Mouse (Mus musculus) right cerebral cortex, postnatal 10 days (tissue): Measurements from ENCODE around the gene Dus3l.

Experiments used
- DNase-seq, 2 experiments: peaks; one replicate each; pipeline ENCODE4 v3.0.0; 2021; ENCODE audit warnings: low spot score in 2 of 2

Gene Dus3l

DNA sequence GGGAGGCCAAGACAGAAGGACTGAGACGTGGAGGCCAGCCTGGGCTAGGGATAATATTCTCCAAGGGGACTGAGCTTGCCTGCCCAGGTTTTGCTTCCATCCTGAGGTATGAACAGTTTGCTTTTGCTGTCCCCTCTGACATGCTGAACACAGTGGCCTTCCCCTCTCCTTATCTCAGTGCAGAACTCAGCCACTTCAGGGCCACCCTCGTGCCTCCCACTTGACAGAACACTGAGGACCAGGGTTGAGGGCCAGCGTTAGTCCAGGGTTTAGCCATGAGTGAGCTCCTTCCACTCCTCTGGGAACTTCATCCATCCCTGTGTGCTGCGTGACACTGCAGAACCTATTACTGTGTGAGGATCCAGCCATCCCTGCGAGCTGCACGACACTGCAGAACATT lies 24.7 kb downstream of the Dus3l start:
- no peak for DNase-seq

DNA sequence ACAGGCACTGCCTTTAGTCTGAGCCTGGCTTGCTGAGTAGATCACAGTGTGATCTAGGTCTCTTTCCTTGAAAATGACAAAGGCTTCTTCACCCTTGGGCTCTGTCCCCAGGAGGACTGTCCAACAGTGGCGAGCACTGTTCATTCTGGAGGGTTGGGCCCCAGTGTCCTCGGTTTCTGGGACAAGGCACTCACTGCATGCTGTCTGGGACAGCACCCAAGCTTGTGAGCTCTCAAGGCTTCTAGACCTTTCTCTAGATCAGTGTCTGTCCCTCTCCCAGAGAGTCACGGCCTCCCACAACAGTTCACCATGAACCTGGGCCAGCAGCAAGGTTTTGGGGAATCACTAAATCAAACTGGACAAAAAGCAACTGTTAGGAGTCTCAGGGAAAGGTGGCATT lies 28.0 kb downstream of the Dus3l start:
- no peak for DNase-seq

DNA sequence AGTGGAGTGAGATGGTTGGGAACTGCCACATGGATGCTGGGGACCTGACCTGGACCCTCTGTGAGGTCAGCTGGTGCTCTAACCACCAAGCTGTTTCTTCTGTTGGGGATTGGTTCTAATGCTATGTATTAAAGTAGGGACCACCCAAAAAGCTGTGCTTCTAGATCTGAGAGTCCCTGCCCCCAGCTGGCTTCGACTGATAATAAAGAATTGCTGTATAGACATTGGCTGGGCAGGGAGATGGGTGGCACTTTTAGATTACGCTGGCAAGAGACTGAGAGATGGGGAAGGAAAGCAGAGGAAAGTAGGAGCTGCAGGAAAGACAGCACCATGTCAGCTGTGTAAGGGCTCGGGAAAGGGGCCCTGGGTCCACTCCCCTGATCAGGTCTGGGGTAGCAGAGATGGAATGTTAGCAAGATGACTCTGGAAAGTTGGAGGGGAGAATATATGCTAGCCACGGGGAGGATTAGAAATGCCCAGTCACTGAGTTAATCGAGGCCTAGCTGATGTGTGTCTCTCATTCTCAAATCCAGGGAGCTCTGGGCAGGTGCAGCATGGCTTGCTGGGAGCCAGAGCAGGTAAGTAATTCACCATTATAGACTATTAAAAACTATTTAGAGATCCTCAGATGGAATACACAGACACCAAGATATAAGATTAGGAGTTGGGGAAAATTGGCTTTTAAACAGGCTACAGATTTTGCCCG lies 29.2 kb downstream of the Dus3l start:
- DNase-seq, result no peak

DNA sequence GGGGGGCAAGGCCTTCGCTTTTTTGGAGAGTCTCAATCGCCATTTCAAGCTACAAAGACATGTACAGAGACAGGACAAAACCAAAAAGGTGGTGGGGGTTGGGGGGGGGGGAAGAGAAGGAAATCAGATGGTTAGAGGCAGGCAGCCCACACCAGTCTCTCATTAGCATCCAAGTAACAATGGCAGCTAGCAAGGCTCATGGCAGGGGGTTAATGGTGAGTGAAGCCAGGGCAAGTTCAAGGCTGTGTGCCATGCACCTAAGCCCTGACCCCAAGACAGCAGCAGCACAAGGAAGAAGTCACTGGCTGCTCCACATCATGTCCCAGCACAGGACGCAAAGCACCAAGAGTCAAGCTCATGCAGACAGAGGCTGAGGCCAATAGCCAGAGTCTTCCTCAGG lies 34.7 kb downstream of the Dus3l start:
- DNase-seq, result no peak

DNA sequence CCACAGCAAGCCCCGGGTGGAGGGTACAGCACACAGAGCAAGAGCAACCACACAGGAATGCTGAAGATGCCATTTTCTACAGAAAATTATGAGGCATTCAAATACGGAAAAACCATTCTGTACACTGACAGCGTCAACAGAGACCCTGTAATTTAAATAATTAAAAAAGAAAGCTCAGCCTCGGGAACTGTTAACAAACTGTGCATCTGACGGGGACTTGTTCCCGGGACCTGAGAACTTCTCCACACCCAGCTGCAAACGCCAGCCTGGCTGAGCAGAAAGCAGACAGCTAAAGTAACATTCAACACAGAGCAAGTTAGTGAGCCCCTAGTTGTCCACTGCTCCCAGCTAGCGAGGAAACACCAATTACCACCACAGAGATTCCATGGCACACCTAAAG lies 37.5 kb downstream of the Dus3l start:
- no peak for DNase-seq

DNA sequence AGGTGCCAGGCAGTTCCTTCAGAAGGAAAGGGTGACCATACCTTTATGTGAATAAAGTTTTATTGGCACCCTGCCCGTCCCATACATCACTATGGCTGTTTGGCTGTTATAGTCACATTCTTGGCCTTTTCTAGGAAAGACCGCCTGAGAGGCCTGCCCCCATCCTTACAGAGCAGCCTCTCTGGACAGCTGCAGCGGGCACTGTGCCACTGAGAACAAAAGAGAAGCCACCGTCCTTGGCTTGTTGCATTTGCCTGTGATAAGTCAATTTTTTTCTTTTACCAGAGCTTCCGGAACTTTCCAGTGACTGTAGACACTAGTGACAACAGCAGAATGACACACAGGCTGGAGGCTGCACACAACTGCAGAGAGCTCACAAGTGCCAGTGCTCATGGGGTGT lies 40.4 kb downstream of the Dus3l start:
- DNase-seq, result no peak

DNA sequence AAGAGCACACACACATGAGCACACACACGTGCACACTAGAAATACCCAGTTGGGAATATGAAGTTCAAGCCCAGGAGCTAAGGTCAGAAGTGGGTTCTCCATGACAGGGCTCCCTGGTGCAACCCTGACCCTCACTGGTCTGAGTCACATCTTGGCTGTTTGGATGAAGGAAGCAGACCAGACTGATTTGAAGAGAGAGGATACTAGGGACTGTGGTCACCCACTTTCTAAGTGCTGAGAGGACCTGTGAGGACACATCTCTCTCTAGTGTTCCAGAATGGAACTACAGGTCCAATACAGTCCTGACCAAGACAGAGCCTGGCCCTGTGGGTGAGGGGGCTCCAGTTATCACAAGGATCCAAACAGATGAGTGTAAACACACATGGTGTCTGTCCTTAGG lies 41.2 kb downstream of the Dus3l start:
- no peak for DNase-seq

DNA sequence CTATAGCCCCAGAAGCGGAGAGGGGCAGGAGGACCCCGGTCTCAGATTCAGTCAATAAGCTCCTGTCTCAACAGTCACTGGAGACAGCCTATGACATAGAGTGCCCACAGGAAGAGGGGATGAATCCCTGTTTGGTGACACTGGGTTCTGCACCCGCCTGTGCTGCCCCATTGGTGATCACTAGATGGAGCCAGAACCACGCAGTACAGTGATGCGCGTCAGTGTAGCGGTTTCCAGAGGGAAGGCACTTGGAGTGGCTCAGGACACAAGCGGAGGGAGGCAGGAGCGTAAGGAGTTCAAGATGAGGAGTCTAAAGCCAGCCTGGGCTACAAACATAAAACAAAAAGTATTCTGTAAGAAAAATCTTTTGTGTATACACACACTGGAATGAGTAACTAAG lies 44.0 kb downstream of the Dus3l start:
- DNase-seq, result peak; percentile 87 to 90

DNA sequence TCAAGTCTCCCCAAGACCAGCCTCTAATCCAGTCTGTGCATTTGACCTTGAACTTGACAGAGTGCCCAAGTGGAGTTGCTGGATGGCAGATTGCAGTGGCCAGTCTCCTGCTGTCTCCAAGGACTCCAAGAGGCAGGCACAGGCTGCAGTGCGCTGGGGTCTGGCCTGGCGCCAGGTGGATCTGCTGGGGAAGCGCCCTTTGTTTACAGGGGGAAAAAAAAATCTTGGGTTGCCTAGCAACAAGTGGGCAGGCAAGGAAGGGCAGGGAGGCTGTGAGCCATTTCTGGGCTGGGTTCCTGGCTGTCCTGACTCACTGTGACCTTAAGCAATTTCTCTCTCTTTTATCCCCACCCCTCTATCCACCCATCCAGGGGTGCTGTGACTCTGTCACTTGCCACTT lies 45.7 kb downstream of the Dus3l start:
- peak; percentile 91 for DNase-seq

DNA sequence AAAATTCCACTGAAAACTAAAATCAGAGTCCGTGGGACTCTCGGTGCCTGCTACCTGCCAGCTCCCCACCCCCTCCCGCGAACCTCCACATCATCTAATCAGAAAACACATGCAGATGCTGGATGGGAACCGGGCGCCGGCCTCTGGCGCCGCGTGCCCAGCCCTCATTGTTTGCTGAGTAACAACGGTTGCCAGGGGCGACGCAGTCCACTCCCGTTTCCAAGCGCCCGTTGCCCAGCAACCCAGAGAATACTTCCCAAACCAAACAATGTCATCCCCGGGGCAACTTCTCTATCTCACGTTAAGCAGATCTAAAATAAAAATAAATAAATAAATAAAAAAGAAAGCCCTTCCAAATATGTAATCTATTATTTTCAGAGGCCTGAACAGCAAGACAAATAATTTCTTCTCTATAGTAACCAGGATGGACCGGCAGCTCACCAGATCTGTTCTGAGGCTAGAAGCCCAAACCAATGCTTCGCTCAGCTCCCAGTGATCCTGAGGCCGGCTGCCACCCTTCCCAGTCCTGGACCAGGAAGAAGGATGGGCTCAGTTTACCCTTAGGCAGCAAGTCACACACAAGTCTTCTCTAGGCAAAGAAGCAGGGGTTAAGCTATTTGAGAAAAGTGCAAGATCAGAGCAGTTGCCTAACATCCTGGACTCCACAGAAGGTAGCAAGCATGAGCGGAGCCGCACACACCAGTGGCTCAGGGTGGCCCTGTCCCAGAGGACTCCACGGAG lies 49.9 kb downstream of the Dus3l start:
- peak; percentile 91 to 94 for DNase-seq

DNA sequence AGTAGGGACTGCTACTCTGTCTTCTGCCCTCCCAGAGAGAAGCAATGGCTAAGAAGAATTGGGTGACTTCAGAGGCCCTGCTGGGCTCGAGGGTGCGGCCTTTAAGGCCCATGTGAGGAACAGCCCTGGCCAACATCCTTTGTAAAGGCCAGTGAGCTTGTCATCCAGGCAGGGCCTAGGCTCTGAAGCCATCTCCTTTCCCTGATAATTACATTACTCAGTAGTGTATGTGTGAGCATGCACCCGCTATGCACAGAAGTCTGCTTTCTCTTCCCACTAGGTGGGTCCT lies 50.4 kb downstream of the Dus3l start:
- no peak for DNase-seq

DNA sequence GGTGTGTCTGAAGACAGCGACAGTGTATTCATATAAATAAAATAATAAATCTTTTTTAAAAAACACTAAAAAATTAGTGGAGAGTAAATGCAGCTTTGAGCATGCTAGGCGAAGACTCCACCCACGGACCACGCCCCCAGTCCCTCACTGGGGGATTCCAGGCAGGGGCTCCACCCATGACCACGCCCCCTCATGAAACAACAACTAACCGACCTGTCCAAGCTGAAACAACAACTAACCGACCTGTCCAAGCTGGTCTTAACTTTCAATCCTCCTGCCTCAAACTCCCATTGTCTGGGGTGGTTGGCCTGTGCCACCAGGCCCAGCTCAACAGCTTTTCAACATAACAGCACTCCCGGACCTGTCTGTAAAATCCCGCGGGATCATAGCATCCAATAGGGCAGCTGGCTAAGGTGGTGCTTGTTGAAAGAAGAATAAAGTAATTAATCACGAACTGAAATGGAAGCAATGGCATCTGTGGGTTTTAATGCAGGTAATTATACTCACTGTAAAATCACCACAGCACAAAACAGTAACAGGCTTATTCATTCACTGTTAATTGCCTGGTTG lies 53.6 kb downstream of the Dus3l start:
- DNase-seq, result no peak

DNA sequence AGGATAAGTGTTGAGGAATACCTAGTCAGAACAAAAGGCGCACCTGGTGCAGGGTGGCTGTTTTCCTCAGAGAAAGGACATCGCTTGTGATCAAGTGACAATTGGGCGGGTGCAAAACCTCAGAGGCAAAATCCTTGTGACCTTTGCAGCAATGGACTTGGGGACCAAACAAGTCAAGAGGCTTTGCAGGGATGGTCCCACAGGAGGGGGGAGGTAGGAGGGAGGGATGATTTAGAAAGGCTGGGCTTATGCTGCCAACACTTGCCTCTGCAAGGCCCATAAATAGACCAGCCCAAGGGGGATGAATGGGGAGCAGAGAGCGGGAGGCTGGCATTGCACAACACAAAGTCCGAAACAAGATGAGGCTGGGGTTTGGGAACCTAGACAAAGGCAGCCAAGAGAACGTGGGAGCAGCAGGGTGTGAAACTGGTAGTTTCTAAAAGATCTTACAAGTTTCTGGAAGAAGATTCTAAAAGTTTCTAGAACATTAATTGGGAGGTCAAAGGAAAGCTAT lies 54.5 kb downstream of the Dus3l start:
- DNase-seq, result no peak
